Mouse (Mus musculus) MEL (cell line): ENCODE results near the gene Hdac7. TPM values are rescaled to one million over a fixed set of nuclear protein-coding genes. Genes with fewer than 3 reads are reported as not detected.

Source experiments
- DNase-seq: peaks from one replicate; pipeline ENCODE4 v3.0.0; 2011; ENCODE audit warnings: low read depth, low spot score
- H3K27ac ChIP-seq: 2 replicates; pipeline ENCODE4 v1.5.1; 2012; ENCODE audit warnings: low read depth, mild to moderate bottlenecking, control low read depth, low read length, moderate library complexity; ENCODE audit not compliant: control insufficient read depth
- H3K27me3 ChIP-seq, 2 experiments: fragments of 150-350 bp in 1 of 2; sonication (generic) in 1 of 2; 2 replicates each; pipeline ENCODE4 v1.6.1; 2012; ENCODE audit warnings: low read length in 2 of 2, mild to moderate bottlenecking in 2 of 2, improper control_type of control experiment in 1 of 2, moderate library complexity in 1 of 2; ENCODE audit not compliant: insufficient read depth in 2 of 2, control insufficient read depth in 1 of 2
- H3K36me3 ChIP-seq, 2 experiments: 2 replicates each; pipeline ENCODE4 v1.6.1; 2012 to 2014; ENCODE audit warnings: low read length in 2 of 2, improper control_type of control experiment in 1 of 2, inconsistent platforms in 1 of 2, mild to moderate bottlenecking in 1 of 2; ENCODE audit not compliant: insufficient read depth in 2 of 2, control insufficient read depth in 1 of 2
- H3K4me1 ChIP-seq, 2 experiments: fragments of 150-350 bp in 1 of 2; sonication (generic) in 1 of 2; 2 replicates each; pipeline ENCODE4 v1.6.1; 2012; ENCODE audit warnings: low read length in 2 of 2, improper control_type of control experiment in 1 of 2, mild to moderate bottlenecking in 1 of 2; ENCODE audit not compliant: insufficient read depth in 2 of 2, control insufficient read depth in 1 of 2
- H3K4me3 ChIP-seq, 2 experiments: fragments of 150-350 bp in 1 of 2; sonication (generic) in 1 of 2; 2 replicates each; pipeline ENCODE4 v1.5.1; 2012; ENCODE audit warnings: low read depth in 2 of 2, low read length in 2 of 2, mild to moderate bottlenecking in 2 of 2, moderate library complexity in 2 of 2, control low read depth in 1 of 2, improper control_type of control experiment in 1 of 2; ENCODE audit not compliant: control insufficient read depth in 1 of 2, insufficient read depth in 1 of 2
- H3K79me2 ChIP-seq: 2 replicates; pipeline ENCODE4 v1.6.1; 2012; ENCODE audit warnings: mild to moderate bottlenecking, low read length, moderate library complexity; ENCODE audit not compliant: control insufficient read depth, poor library complexity, insufficient read depth
- H3K9ac ChIP-seq: 2 replicates; pipeline ENCODE4 v1.6.1; 2012; ENCODE audit warnings: low read depth, mild to moderate bottlenecking, control low read depth, low read length, moderate library complexity; ENCODE audit not compliant: control insufficient read depth, poor library complexity, severe bottlenecking
- H3K9me3 ChIP-seq: fragments of 150-350 bp; sonication (generic); replicated peaks from 2 replicates; pipeline ENCODE4 v1.6.1; 2012; ENCODE audit warnings: mild to moderate bottlenecking, low read length, improper control_type of control experiment, moderate library complexity; ENCODE audit not compliant: insufficient read depth
- CHD2 ChIP-seq: IDR thresholded peaks from 2 replicates; pipeline ENCODE4 v1.6.1; 2011; ENCODE audit warnings: low read length, improper control_type of control experiment
- E2F4 ChIP-seq: IDR thresholded peaks from 2 replicates; pipeline ENCODE4 v1.6.1; 2011; ENCODE audit warnings: low read depth, low read length, improper control_type of control experiment, borderline replicate concordance
- ELF1 ChIP-seq: IDR thresholded peaks from 2 replicates; pipeline ENCODE4 v1.6.1; 2014; ENCODE audit warnings: low read depth, mild to moderate bottlenecking, inconsistent platforms, low read length, improper control_type of control experiment, moderate library complexity
- ETS1 ChIP-seq: IDR thresholded peaks from 2 replicates; pipeline ENCODE4 v1.6.1; 2012; ENCODE audit warnings: low read depth, mild to moderate bottlenecking, inconsistent platforms, low read length, improper control_type of control experiment, moderate library complexity
- GATA1 ChIP-seq: IDR thresholded peaks from 2 replicates; pipeline ENCODE4 v1.6.1; 2011; ENCODE audit warnings: low read depth, low read length, improper control_type of control experiment
- HCFC1 ChIP-seq: IDR thresholded peaks from 2 replicates; pipeline ENCODE4 v1.6.1; 2012; ENCODE audit warnings: low read depth, mild to moderate bottlenecking, inconsistent platforms, low read length, improper control_type of control experiment, moderate library complexity
- JUND ChIP-seq: IDR thresholded peaks from 2 replicates; pipeline ENCODE4 v1.6.1; 2011; ENCODE audit warnings: low read depth, mild to moderate bottlenecking, improper control_type of control experiment, low read length
- MAFK ChIP-seq: IDR thresholded peaks from 2 replicates; pipeline ENCODE4 v1.6.1; 2011; ENCODE audit warnings: low read depth, mild to moderate bottlenecking, low read length, improper control_type of control experiment, borderline replicate concordance
- MAX ChIP-seq: IDR thresholded peaks from 2 replicates; pipeline ENCODE4 v1.6.1; 2011; ENCODE audit warnings: low read length, improper control_type of control experiment
- MAZ ChIP-seq: IDR thresholded peaks from 2 replicates; pipeline ENCODE4 v1.6.1; 2012; ENCODE audit warnings: low read depth, mild to moderate bottlenecking, inconsistent platforms, low read length, improper control_type of control experiment
- MXI1 ChIP-seq: IDR thresholded peaks from 2 replicates; pipeline ENCODE4 v1.6.1; 2011; ENCODE audit warnings: mild to moderate bottlenecking, low read depth, low read length, improper control_type of control experiment
- MYB ChIP-seq: IDR thresholded peaks from 2 replicates; pipeline ENCODE4 v1.6.1; 2011; ENCODE audit warnings: mild to moderate bottlenecking, low read depth, low read length, improper control_type of control experiment
- MYC ChIP-seq: IDR thresholded peaks from 2 replicates; pipeline ENCODE4 v1.6.1; 2011; ENCODE audit warnings: low read depth, mild to moderate bottlenecking, low read length, improper control_type of control experiment, moderate library complexity
- NELFE ChIP-seq: IDR thresholded peaks from 2 replicates; pipeline ENCODE4 v1.6.1; 2011; ENCODE audit warnings: low read depth, low read length, improper control_type of control experiment
- POLR2A ChIP-seq, 2 experiments: IDR thresholded peaks; 2 replicates each; pipeline ENCODE4 v1.6.1; 2011 to 2012; ENCODE audit warnings: low read length in 2 of 2, mild to moderate bottlenecking in 2 of 2, control low read depth in 1 of 2, improper control_type of control experiment in 1 of 2, low read depth in 1 of 2, moderate library complexity in 1 of 2; ENCODE audit not compliant: control insufficient read depth in 1 of 2, insufficient read depth in 1 of 2, poor library complexity in 1 of 2
- RAD21 ChIP-seq: IDR thresholded peaks from 2 replicates; pipeline ENCODE4 v1.6.1; 2011; ENCODE audit warnings: mild to moderate bottlenecking, low read depth, low read length, improper control_type of control experiment
- RCOR1 ChIP-seq: IDR thresholded peaks from 2 replicates; pipeline ENCODE4 v1.6.1; 2012; ENCODE audit warnings: low read depth, mild to moderate bottlenecking, inconsistent platforms, low read length, improper control_type of control experiment
- SIN3A ChIP-seq: IDR thresholded peaks from 2 replicates; pipeline ENCODE4 v1.6.1; 2012; ENCODE audit warnings: low read length, improper control_type of control experiment, inconsistent platforms
- TCF12 ChIP-seq: IDR thresholded peaks from 2 replicates; pipeline ENCODE4 v1.6.1; 2014; ENCODE audit warnings: low read depth, mild to moderate bottlenecking, inconsistent platforms, low read length, improper control_type of control experiment, moderate library complexity
- UBTF ChIP-seq: IDR thresholded peaks from 2 replicates; pipeline ENCODE4 v1.6.1; 2012; ENCODE audit warnings: low read depth, mild to moderate bottlenecking, inconsistent platforms, low read length, improper control_type of control experiment, moderate library complexity, borderline replicate concordance; ENCODE audit not compliant: insufficient read depth
- USF1 ChIP-seq: IDR thresholded peaks from 2 replicates; pipeline ENCODE4 v1.6.1; 2014; ENCODE audit warnings: low read depth, mild to moderate bottlenecking, inconsistent platforms, low read length, improper control_type of control experiment, moderate library complexity
- ZC3H11A ChIP-seq: IDR thresholded peaks from 2 replicates; pipeline ENCODE4 v1.6.1; 2012; ENCODE audit warnings: low read depth, mild to moderate bottlenecking, inconsistent platforms, low read length, improper control_type of control experiment
- ZKSCAN1 ChIP-seq: IDR thresholded peaks from 2 replicates; pipeline ENCODE4 v1.6.1; 2012; ENCODE audit warnings: low read depth, mild to moderate bottlenecking, inconsistent platforms, low read length, improper control_type of control experiment, moderate library complexity
- ZMIZ1 ChIP-seq: IDR thresholded peaks from 2 replicates; pipeline ENCODE4 v1.6.1; 2012; ENCODE audit warnings: low read depth, mild to moderate bottlenecking, inconsistent platforms, low read length, improper control_type of control experiment, moderate library complexity
- polyA plus RNA-seq, 2 experiments: library from polyadenylated mRNA; stranded (reverse) in 1 of 2; unstranded in 1 of 2; fragments of >175 nt in 1 of 2; fragments of >200 nt in 1 of 2; gene quantifications; 2 replicates each; pipeline versions ENCODE4 v1.2.1 to v1.2.4; 2012; ENCODE audit warnings: low replicate concordance in 2 of 2, low read depth in 1 of 2; ENCODE audit not compliant: insufficient read length in 2 of 2, insufficient read depth in 1 of 2, missing spikeins in 1 of 2
- total RNA-seq: library from RNA; depleted of rRNA; stranded (reverse); fragments of 300-350 nt; gene quantifications from 2 replicates; pipeline ENCODE4 v1.2.3, GENCODE M21; 2012

Gene Hdac7
- total and polyA plus RNA-seq, 3 experiments = 100 to 389 TPM; not detected in 1

GRCm38 (mm10) chr15:97830253-97830787, 14.0 kb downstream of the Hdac7 start:
- Histone ChIP-seq H3K27ac (peak overlapping the region; percentile 14), H3K4me3 (peak overlapping the region; percentile 56 to 79)

GRCm38 (mm10) chr15:97829432-97829831, 14.9 kb downstream of the Hdac7 start:
- Histone ChIP-seq H3K36me3 (peaks cover 31 to 75% of the 10 kb centered on the region in 2 experiments), H3K79me2 (peaks cover 93% of the 10 kb centered on the region), H3K27me3 (no peaks in the 10 kb centered on the region), H3K4me3 (0 out of 4 replicates have a peak overlapping the region, but pooled peaks of 1 of the 2 experiments have one; percentile 6), H3K9me3 (no peaks in the 10 kb centered on the region), H3K9ac (peak overlapping the region; percentile 5; the same call in 1 of the 2 replicates), H3K4me1 (peaks cover 53 to 75% of the 10 kb centered on the region in 2 experiments), H3K27ac (peak overlapping the region; percentile 5; the same call in 1 of the 2 replicates)
- DNase-seq = no peak
- no peak for TF ChIP-seq CHD2
- no peak for TF ChIP-seq GATA1
- no peak for TF ChIP-seq UBTF
- TF ChIP-seq ZC3H11A = no peak
- TF ChIP-seq MAZ = no peak
- no peak for TF ChIP-seq RCOR1
- TF ChIP-seq RAD21 = no peak
- TF ChIP-seq ETS1 = no peak
- no peak; the same call in 1 of the 2 replicates for TF ChIP-seq MXI1
- TF ChIP-seq MYB = no peak
- no peak for TF ChIP-seq ZKSCAN1

More at GRCm38 (mm10) chr15:97830253-97830787, 14.0 kb downstream of the Hdac7 start:
- no peak for TF ChIP-seq CHD2
- no peak for TF ChIP-seq MAFK
- peak; percentile 70; the same call in 1 of the 2 replicates for TF ChIP-seq MAZ
- TF ChIP-seq MXI1 = peak; percentile 53; the same call in 1 of the 2 replicates
- TF ChIP-seq TCF12 = 0 out of 2 replicates have a peak, but pooled peaks have one; percentile 9
- peak; percentile 22; the same call in 1 of the 2 replicates for TF ChIP-seq RCOR1
- TF ChIP-seq MAX = no peak
- TF ChIP-seq MYC = no peak
- TF ChIP-seq MYB = no peak
- no peak for TF ChIP-seq NELFE
- TF ChIP-seq ELF1 = no peak
- no peak for TF ChIP-seq JUND
- TF ChIP-seq E2F4 = no peak
- TF ChIP-seq USF1 = no peak
- TF ChIP-seq ZC3H11A = 0 out of 2 replicates have a peak, but pooled peaks have one; percentile 2
- peak in 1 of 2 experiments; percentile 11; a peak in 1 of 4 replicates for TF ChIP-seq POLR2A (IDR thresholded peaks at IDR 0.05; ENCODE audit: control insufficient read depth in 1 of 2, insufficient read depth in 1 of 2, low read depth in 1 of 2, low read length in 2 of 2, poor library complexity in 1 of 2)
- no peak for TF ChIP-seq ZMIZ1
- no peak for TF ChIP-seq HCFC1
- TF ChIP-seq SIN3A = peak; percentile 68; the same call in 1 of the 2 replicates
- TF ChIP-seq GATA1 = no peak
- no peak for TF ChIP-seq RAD21
- Histone ChIP-seq H3K36me3 (peaks cover 32 to 69% of the 10 kb centered on the region in 2 experiments), H3K9me3 (no peaks in the 10 kb centered on the region), H3K79me2 (peaks cover 94% of the 10 kb centered on the region), H3K9ac (peak overlapping the region; percentile 82), H3K27me3 (no peaks in the 10 kb centered on the region), H3K4me1 (peaks cover 49 to 73% of the 10 kb centered on the region in 2 experiments)
- DNase-seq = no peak
